Mouse (Mus musculus) Patski (cell line): ENCODE results near the gene Foxp2. TPM values are rescaled to one million over a fixed set of nuclear protein-coding genes. Genes with fewer than 3 reads are reported as not detected.

Experiments
- ATAC-seq: fragments of 100-300 bp; one replicate; pipeline ENCODE4 v1.8.0; 2021
- CTCF ChIA-PET: fragments of 350-600 bp; sonication (Branson Sonifier 250); formaldehyde crosslinking; loops from one replicate; lab custom pipeline; 2022; ENCODE audit warnings: inconsistent platforms; lab: Charles Lee
- POLR2A ChIA-PET: fragments of 350-600 bp; sonication (Branson Sonifier 250); formaldehyde crosslinking; loops from one replicate; lab custom pipeline; 2022; ENCODE audit warnings: antibody characterized with exemption, inconsistent platforms; lab: Charles Lee
- DNase-seq: peaks from one replicate; pipeline ENCODE4 v3.0.0-alpha.2; 2011; ENCODE audit warnings: low read depth, low spot score
- H3K27me3 ChIP-seq: fragments of 371-371 bp; one replicate; pipeline ENCODE4 v1.5.1; 2021
- CTCF ChIP-seq: fragments of 100-300 bp; IDR thresholded peaks from one replicate; pipeline ENCODE4 v1.5.1; 2021
- in situ Hi-C: fragments of 300-500 bp; cut with MboI; formaldehyde crosslinking; loops from 3 replicates; pipeline ENCODE4 v1.11.1; 2018; ENCODE audit warnings: low pct_unique_long_range_greater_than_20kb, mixed read lengths
- polyA plus RNA-seq: library from polyadenylated mRNA; unstranded; gene quantifications from one replicate; pipeline ENCODE4 v1.2.3, GENCODE M21; 2021

The Foxp2 gene
- polyA plus RNA-seq, 1 experiment from 2014 or later = not detected

- no peak for DNase-seq
- ATAC-seq = no peak
- ChIA-PET CTCF (no interaction called here), POLR2A (interaction anchor here (0.5 kb wide), 1 partner anchor 16 kb away, joined by 4 read pairs; no protein-coding TSS in a partner anchor)
- in situ Hi-C loops = no loop called here
- H3K27me3 ChIP-seq = peaks cover 10% of the 10 kb centered on the region
- peak; percentile 11 for TF ChIP-seq CTCF
Observed at GRCm38 (mm10) chr6:15120916-15121315, 219.8 kb downstream of the Foxp2 start.

GRCm38 (mm10) chr6:15121339-15121738, 220.2 kb downstream of the Foxp2 start:
- ChIA-PET POLR2A (interaction anchor here (0.5 kb wide), 1 partner anchor 16 kb away, joined by 4 read pairs; no protein-coding TSS in a partner anchor), CTCF (no interaction called here)
- no peak for ATAC-seq

GRCm38 (mm10) chr6:15130142-15130541, 229.0 kb downstream of the Foxp2 start:
- ATAC-seq (no peak), DNase-seq (no peak)
- H3K27me3 ChIP-seq = peaks cover 4% of the 10 kb centered on the region
- no peak for TF ChIP-seq CTCF
- POLR2A ChIA-PET = no interaction called here
- CTCF ChIA-PET = no interaction called here
- in situ Hi-C loops = no loop called here

More at GRCm38 (mm10) chr6:15121339-15121738, 220.2 kb downstream of the Foxp2 start:
- DNase-seq = no peak
- peaks cover 10% of the 10 kb centered on the region for H3K27me3 ChIP-seq
- TF ChIP-seq CTCF = no peak
- in situ Hi-C loops = no loop called here

- DNase-seq (no peak), ATAC-seq (no peak)
- no peak for TF ChIP-seq CTCF
- in situ Hi-C loops = no loop called here
- peaks cover 6% of the 10 kb centered on the region for H3K27me3 ChIP-seq
- CTCF ChIA-PET = no interaction called here
- POLR2A ChIA-PET = no interaction called here
Observed at GRCm38 (mm10) chr6:15142094-15142493, 240.9 kb downstream of the Foxp2 start.

GRCm38 (mm10) chr6:15151619-15152018, 250.5 kb downstream of the Foxp2 start:
- in situ Hi-C loops = no loop called here
- ATAC-seq (no peak), DNase-seq (no peak)
- ChIA-PET POLR2A (no interaction called here), CTCF (no interaction called here)
- peaks cover 10% of the 10 kb centered on the region for H3K27me3 ChIP-seq
- no peak for TF ChIP-seq CTCF

- ATAC-seq (no peak), DNase-seq (no peak)
- in situ Hi-C loops = no loop called here
- CTCF ChIA-PET = interaction anchor here (0.7 kb wide), 1 partner anchor 39 kb away, joined by 3 read pairs; no protein-coding TSS in a partner anchor
- POLR2A ChIA-PET = interaction anchor here (0.7 kb wide), 1 partner anchor 250 kb away, joined by 3 read pairs; no protein-coding TSS in a partner anchor
- no peaks in the 10 kb centered on the region for H3K27me3 ChIP-seq
- TF ChIP-seq CTCF = peak; percentile 40
Observed at GRCm38 (mm10) chr6:15163508-15164053, 262.4 kb downstream of the Foxp2 start.

- CTCF ChIA-PET = no interaction called here
- ATAC-seq (no peak), DNase-seq (no peak)
- H3K27me3 ChIP-seq = peaks cover 49% of the 10 kb centered on the region
- peak; percentile 22 for TF ChIP-seq CTCF
- POLR2A ChIA-PET = no interaction called here
- in situ Hi-C loops = no loop called here
Observed at GRCm38 (mm10) chr6:15176754-15177153, 275.6 kb downstream of the Foxp2 start.

- no peak for TF ChIP-seq CTCF
- H3K27me3 ChIP-seq = peaks cover 73% of the 10 kb centered on the region
- DNase-seq (no peak), ATAC-seq (no peak)
- in situ Hi-C loops = no loop called here
- CTCF ChIA-PET = no interaction called here
- POLR2A ChIA-PET = interaction anchor here (0.7 kb wide), 1 partner anchor 877 kb away, joined by 6 read pairs; no protein-coding TSS in a partner anchor
Observed at GRCm38 (mm10) chr6:15192877-15193276, 291.7 kb downstream of the Foxp2 start.

GRCm38 (mm10) chr6:15242176-15242942, 341.2 kb downstream of the Foxp2 start:
- in situ Hi-C loops = no loop called here

GRCm38 (mm10) chr6:15257393-15257792, 356.2 kb downstream of the Foxp2 start:
- in situ Hi-C loops = no loop called here
- DNase-seq = no peak

More at GRCm38 (mm10) chr6:15242176-15242942, 341.2 kb downstream of the Foxp2 start:
- ChIA-PET POLR2A (no interaction called here), CTCF (interaction anchor here (1.7 kb wide), 1 partner anchor 10 kb away, joined by 3 read pairs; no protein-coding TSS in a partner anchor)
- DNase-seq = no peak
- no peak for TF ChIP-seq CTCF
- ATAC-seq = no peak
- H3K27me3 ChIP-seq = peaks cover 36% of the 10 kb centered on the region

GRCm38 (mm10) chr6:15257893-15258292, 356.7 kb downstream of the Foxp2 start:
- ATAC-seq = no peak
- H3K27me3 ChIP-seq = peaks cover 48% of the 10 kb centered on the region
- CTCF ChIA-PET = no interaction called here
- TF ChIP-seq CTCF = no peak
- in situ Hi-C loops = no loop called here
- POLR2A ChIA-PET = no interaction called here
- no peak for DNase-seq

More at GRCm38 (mm10) chr6:15257393-15257792, 356.2 kb downstream of the Foxp2 start:
- ChIA-PET CTCF (interaction anchor here (0.7 kb wide), 1 partner anchor 1093 kb away, joined by 3 read pairs; no protein-coding TSS in a partner anchor), POLR2A (no interaction called here)
- ATAC-seq = no peak
- H3K27me3 ChIP-seq = peaks cover 47% of the 10 kb centered on the region
- TF ChIP-seq CTCF = no peak
